Mouse (Mus musculus): ENCODE results near the gene Polr2i. TPM values are rescaled to one million over a fixed set of nuclear protein-coding genes. Genes with fewer than 3 reads are reported as not detected.
A peak's percentile ranks its signal among the peaks of the same experiment; 100 is the strongest.

The Polr2i gene
- total RNA-seq, 2 experiments from 2014 or later: 61.9 to 70.3 TPM

DNA sequence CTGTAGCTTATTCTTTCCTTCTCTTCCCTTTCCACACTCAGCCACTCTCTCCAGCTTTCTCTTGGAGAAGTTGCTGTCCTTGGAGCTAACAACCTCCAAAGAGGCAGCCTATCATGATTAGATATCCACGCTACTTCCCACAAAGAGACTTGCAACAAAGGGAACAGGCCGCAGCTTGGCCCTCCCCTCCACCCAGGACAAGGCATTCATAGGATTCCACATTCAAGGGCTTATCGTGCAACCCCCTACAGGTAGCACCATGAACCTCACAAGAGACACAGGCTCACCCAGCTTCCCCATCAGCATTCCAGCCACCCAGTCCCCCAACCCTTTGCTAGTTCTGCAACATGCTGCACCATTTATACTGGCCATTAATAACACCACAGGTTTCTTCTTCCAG lies 35.0 kb downstream of the Polr2i start:
- no peak for DNase-seq

DNA sequence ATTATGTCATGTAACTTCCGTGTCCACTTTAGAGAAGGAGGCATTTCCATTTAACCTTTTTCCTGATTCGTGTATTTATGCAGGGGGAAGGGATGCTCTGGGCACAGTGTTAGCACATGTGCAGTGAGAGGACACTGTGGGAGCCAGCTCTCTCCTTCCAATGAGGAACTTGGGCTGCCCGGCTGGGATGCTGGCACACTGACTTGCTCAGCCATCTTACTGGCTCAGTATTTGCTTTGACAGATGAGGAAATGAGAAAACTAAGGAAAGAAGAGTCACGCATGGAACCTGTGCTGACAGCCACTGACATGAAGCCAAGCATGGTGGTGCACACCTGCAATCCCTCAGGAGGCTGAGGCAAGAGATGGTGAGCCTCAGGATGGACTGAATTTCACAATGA lies 37.9 kb downstream of the Polr2i start:
- no peak for DNase-seq

DNA sequence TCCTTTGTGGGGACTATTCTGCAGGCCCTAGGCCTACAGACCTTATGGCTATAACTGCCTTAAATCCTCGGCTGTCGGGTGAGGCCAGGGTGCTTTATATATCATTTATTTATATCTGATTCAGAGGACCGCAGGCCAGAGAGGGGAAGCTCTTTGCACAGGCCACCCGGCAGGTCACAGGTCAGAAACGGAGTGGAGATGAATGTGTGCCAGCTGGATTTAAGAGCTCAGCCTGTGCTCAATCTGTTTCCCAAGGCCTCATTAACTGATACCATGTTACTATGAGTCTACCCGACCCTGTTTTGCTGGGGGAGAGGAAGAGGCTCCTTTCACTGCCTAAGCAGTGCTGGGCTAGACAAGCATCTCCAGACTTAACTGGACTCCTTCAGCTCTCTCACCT lies 42.6 kb downstream of the Polr2i start:
- no peak for DNase-seq

DNA sequence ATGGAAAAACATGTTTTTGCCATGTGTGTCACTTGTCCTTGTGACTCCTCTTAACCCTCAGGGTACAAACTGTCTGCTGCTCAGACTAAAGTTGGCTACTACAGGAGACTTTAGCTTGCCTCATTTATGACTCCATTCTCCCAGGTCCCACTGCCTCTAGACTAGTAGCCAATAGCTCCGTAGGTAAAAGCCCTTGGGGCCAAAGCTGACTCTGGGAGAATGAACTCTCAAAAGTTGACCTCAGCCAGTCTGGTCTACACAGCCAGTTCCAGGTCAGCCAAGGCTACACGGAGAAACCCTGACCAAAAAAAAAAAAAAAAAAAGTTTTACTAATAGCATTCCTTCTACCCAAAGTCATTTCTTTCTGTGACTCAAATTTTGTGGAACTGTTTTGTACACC lies 47.2 kb downstream of the Polr2i start:
- DNase-seq: no peak

DNA sequence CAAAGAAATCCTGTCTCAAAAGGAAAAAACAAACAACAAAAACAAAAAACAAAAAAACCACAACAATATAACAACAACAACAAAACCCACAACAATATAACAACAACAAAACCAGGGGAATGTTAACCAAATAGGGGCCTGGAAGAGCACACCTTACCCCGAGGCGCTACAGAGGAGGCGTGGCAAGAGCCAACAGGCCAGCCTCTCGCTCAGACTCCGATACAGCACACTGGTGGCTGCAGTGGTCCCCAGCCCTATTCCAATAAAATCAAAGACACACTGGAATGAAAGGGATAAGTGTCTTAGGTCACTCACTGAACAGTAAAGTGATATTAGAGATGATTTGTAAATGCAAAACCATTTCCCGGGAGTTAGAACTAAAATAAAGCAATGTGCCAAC lies 47.8 kb downstream of the Polr2i start:
- no peak for DNase-seq

DNA sequence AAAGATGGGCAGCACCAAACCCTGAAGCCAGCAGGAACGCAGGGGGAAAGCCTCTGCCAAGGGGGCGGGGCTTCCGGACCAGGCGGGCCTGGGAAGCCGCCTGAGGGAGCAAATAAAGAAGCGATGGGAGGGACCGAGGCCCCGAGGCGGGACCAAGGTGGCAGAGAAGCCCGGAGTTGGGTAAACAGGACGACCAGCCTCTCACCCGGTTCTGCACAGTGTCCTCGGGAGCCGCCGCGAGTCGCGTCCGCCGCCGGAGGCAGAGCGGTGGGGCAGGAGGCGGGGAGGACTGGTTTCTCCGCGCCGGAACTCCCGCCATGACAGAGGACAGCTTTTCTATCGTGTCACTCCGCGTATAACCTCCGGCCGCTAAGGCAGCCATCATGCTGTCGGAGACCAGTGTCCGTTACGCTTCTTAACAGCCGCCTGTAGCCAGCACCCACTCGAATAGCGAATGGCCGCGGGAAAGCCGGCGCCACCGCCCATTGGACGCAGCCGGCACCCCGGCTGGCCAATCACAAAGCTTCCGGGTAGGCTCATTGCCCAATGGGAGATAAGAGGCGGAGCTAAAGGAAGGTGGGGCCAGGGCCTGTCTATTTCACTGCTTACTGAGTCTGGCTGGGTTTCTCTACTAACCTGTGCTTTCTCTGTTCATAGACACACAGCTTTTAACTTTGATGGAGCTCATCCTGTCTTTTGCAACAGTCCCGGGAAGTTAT lies 48.4 kb downstream of the Polr2i start, which contains the start of the genes Thap8 and Wdr62:
TSS of gene Thap8 (plus strand) at position 144 of the 719 bp plus-strand sequence.
TSS of gene Wdr62 (minus strand) at position 469 of the 719 bp plus-strand sequence.
- DNase-seq: peak; percentile 95

DNA sequence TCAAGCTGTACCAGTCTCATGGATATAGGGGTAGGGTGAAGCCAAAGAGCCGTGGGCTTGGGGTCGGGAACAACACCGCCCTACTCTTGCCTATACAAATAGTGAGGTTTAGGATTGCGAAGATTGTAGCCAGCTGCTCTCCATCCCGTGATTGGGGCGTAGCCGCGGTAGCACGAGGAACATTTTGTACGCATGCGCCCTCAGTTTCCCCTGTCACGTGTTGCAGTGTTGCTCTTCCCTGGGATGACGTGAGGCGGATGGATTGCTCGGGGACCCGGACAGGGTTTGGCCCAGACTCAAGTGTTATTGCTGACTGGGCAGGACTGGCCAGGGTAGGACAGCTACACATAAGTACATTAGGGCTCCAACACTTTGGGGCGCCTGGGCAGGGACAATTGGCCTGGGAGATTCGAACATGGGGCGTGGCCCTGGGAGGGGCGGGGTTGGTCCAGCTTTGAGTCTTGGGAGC lies 49.0 kb downstream of the Polr2i start:
- DNase-seq: peak; percentile 92

DNA sequence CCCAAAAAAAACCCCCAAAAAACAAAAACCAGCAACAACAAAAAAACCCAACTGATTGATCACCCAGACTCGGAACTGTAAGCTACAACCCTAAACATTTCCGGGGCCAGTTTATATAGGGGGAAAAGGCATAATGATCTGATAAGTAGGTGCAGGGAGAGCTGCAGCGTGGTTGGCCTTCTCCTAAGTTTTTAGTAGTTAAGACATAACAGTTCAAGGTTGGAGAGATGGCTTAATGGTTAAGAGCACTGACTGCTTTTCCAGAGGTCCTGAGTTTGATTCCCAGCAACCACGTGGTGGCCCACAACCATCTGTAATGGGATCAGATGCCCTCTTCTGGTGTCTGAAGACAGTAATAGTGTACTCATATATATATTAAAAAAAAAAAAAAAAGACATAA lies 49.8 kb downstream of the Polr2i start:
- DNase-seq: no peak

DNA sequence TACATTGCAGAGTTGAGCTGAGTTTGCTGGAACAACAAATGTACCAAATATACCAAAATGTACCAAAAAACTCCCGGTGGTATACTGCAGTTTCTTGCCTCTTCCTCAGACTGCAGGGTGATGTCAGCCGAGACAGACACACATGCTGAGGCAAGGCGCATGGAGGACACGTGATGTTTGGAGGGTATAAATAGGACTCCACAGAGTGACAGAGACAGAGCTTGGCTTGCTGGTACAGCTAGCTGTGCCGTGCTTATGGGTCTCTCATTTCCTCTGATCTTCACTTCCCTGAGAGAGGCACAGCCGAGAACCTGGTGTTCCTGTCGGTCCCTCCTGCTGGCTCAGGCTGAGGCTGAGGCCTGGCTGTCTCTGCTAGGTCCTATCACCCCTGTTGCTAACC lies 51.0 kb downstream of the Polr2i start:
- DNase-seq: no peak

Other genes starting within 250 kb of the Polr2i start
- 10 to 100 TPM; 83.8 to 87.0 TPM for gene Zfp568, start 248.0 kb upstream of the Polr2i start, total RNA-seq (2021)
- gene Zfp14, start 180.6 kb upstream of the Polr2i start, total RNA-seq (2021): 1 to 10 TPM; 1.8 to 2.1 TPM
- 1 to 10 TPM in 1 of 2 experiments, under 1 TPM in 1; 0.23 to 1.0 TPM for gene Zfp82, start 159.0 kb upstream of the Polr2i start, total RNA-seq (2021)
- under 1 TPM in 1 of 2 experiments, not detected in 1; 0.74 TPM for gene Gm26920, start 141.5 kb upstream of the Polr2i start, total RNA-seq (2021)
- 1 to 10 TPM; 2.8 to 3.5 TPM for gene Zfp566, start 141.4 kb upstream of the Polr2i start, total RNA-seq (2021)
- gene Zfp260, start 137.2 kb upstream of the Polr2i start, total RNA-seq (2021): 10 to 100 TPM; 44.2 to 46.1 TPM
- 10 to 100 TPM; 10.5 to 11.0 TPM for gene Zfp382, start 110.0 kb upstream of the Polr2i start, total RNA-seq (2021)
- gene Zfp146, start 62.2 kb upstream of the Polr2i start, total RNA-seq (2021): 10 to 100 TPM; 45.3 to 46.6 TPM
- 100 to 1,000 TPM; 693 to 795 TPM for gene Cox7a1, start 47.8 kb upstream of the Polr2i start, total RNA-seq (2021)
- gene Capns1, start 33.1 kb upstream of the Polr2i start, total RNA-seq (2021): 100 to 1,000 TPM; 251 to 261 TPM
- 10 to 100 TPM; 77.2 to 78.9 TPM for gene Tbcb, start 324 bp downstream of the Polr2i start, total RNA-seq (2021)
- gene Ovol3, start 3.8 kb downstream of the Polr2i start, total RNA-seq (2021): not detected
- under 1 TPM; 0.38 to 0.54 TPM for gene Thap8, start 48.1 kb downstream of the Polr2i start, total RNA-seq (2021)
- gene Wdr62, start 48.5 kb downstream of the Polr2i start, total RNA-seq (2021): 10 to 100 TPM in 1 of 2 experiments, 1 to 10 TPM in 1; 9.7 to 12.3 TPM
- gene Clip3, start 59.8 kb downstream of the Polr2i start, total RNA-seq (2021): 10 to 100 TPM; 10.1 to 12.8 TPM
- 10 to 100 TPM; 29.4 to 30.8 TPM for gene Alkbh6, start 76.8 kb downstream of the Polr2i start, total RNA-seq (2021)
- gene Syne4, start 82.9 kb downstream of the Polr2i start, total RNA-seq (2021): 1 to 10 TPM; 1.3 to 3.2 TPM
- under 1 TPM; 0.70 to 0.91 TPM for gene E130208F15Rik, start 89.8 kb downstream of the Polr2i start, total RNA-seq (2021)
- gene Sdhaf1, start 91.9 kb downstream of the Polr2i start, total RNA-seq (2021): 10 to 100 TPM; 15.5 to 16.6 TPM
- 1 to 10 TPM; 1.4 to 2.2 TPM for gene Lrfn3, start 130.8 kb downstream of the Polr2i start, total RNA-seq (2021)
- gene Tyrobp, start 181.8 kb downstream of the Polr2i start, total RNA-seq (2021): 10 to 100 TPM; 11.1 to 13.5 TPM
- under 1 TPM in 1 of 2 experiments, not detected in 1; 0.88 TPM for gene Hcst, start 187.9 kb downstream of the Polr2i start, total RNA-seq (2021)
- gene Nfkbid, start 189.8 kb downstream of the Polr2i start, total RNA-seq (2021): 1 to 10 TPM in 1 of 2 experiments, under 1 TPM in 1; 0.43 to 1.3 TPM
- gene Aplp1, start 213.6 kb downstream of the Polr2i start, total RNA-seq (2021): 1 to 10 TPM; 6.0 to 7.4 TPM
- under 1 TPM in 1 of 2 experiments, not detected in 1; 0.34 TPM for gene Kirrel2, start 225.7 kb downstream of the Polr2i start, total RNA-seq (2021)
- gene Nphs1, start 226.4 kb downstream of the Polr2i start, total RNA-seq (2021): not detected